Mouse (Mus musculus): Measurements from ENCODE around the gene Tenm4. TPM values are rescaled to one million over a fixed set of nuclear protein-coding genes. Genes with fewer than 3 reads are reported as not detected.
A peak's percentile ranks its signal among the peaks of the same experiment; 100 is the strongest.

The Tenm4 gene
- polyA plus RNA-seq, 1 experiment from 2014 or later, result 39.7 TPM

DNA sequence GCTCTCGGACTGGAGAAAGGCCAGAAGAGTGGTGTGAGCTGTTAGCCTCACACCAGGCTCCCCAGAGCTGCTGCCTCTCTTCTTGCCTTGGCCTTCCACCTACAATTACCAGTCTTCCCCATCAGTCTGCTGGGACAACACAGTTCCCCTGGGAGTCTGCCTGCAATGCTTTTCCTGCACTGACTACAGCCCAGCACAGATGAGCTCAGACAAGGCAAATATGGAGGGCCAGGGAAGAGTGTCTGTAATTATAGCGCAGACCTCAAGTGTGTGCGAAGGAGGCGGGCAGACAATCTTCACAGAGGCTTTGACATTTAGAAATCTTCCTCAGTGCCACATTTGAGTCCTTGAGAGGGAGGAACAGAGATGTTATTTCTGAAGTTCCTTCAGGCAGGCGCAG, 509.4 kb downstream of the Tenm4 start:
- no peaks in the 10 kb centered on the region for H3K36me3 ChIP-seq (ENCODE audit: insufficient read depth, low read length)
- H3K9me3 ChIP-seq (ENCODE audit: low read length), result no peaks in the 10 kb centered on the region
- no peak overlapping the region for H3K27ac ChIP-seq (ENCODE audit: low read length)
- 92% methylated on average over 5 of the region's 5 CpGs for WGBS
- H3K9ac ChIP-seq (replicated peaks; ENCODE audit: low read length), result no peak overlapping the region
- H3K27me3 ChIP-seq (ENCODE audit: insufficient read depth, low read length), result no peaks in the 10 kb centered on the region
- H3K4me3 ChIP-seq (ENCODE audit: low read length), result no peak overlapping the region
- no peak overlapping the region for H3K4me2 ChIP-seq (replicated peaks; ENCODE audit: low read depth, low read length)
- ATAC-seq (ENCODE audit: low FRiP score, low TSS enrichment), result no peak
- H3K4me1 ChIP-seq (ENCODE audit: insufficient read depth, low read length), result peaks cover 30% of the 10 kb centered on the region

GRCm38 (mm10) chr7:96681808-96682207, 510.8 kb downstream of the Tenm4 start:
- Histone ChIP-seq H3K9me3 (ENCODE audit: low read length) (no peaks in the 10 kb centered on the region), H3K27me3 (ENCODE audit: insufficient read depth, low read length) (no peaks in the 10 kb centered on the region), H3K9ac (replicated peaks; ENCODE audit: low read length) (no peak overlapping the region), H3K4me3 (ENCODE audit: low read length) (no peak overlapping the region), H3K27ac (ENCODE audit: low read length) (no peak overlapping the region), H3K36me3 (ENCODE audit: insufficient read depth, low read length) (no peaks in the 10 kb centered on the region), H3K4me2 (replicated peaks; ENCODE audit: low read depth, low read length) (no peak overlapping the region), H3K4me1 (ENCODE audit: insufficient read depth, low read length) (peaks cover 26% of the 10 kb centered on the region)
- 85% methylated on average over 4 of the region's 4 CpGs for WGBS
- no peak for ATAC-seq (ENCODE audit: low FRiP score, low TSS enrichment)

DNA sequence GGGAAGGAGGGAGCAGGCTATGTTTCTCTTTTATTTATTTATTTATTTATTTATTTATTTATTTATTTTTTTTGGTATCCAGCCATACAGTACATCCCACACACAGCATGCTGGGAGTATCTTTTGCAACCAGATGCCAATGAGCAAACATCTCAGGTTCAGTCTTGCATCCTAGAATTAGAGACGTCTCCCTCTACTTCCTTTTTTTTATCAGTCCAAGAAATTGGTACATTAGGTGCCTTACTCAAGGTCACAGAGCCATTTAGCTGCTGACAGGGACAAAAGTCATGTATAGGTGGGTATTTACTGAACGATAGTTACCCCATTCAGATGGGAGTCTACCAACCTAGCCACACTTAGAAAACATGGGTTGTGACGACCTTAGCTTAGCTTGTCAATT, 517.1 kb downstream of the Tenm4 start:
- Histone ChIP-seq H3K27ac (ENCODE audit: low read length) (no peak overlapping the region), H3K4me1 (ENCODE audit: insufficient read depth, low read length) (0 out of 2 replicates have a peak, but pooled peaks cover 4% of the 10 kb centered on the region), H3K36me3 (ENCODE audit: insufficient read depth, low read length) (no peaks in the 10 kb centered on the region), H3K9ac (replicated peaks; ENCODE audit: low read length) (no peak overlapping the region), H3K4me2 (replicated peaks; ENCODE audit: low read depth, low read length) (no peak overlapping the region), H3K27me3 (ENCODE audit: insufficient read depth, low read length) (no peaks in the 10 kb centered on the region), H3K9me3 (ENCODE audit: low read length) (no peaks in the 10 kb centered on the region), H3K4me3 (ENCODE audit: low read length) (no peak overlapping the region)
- WGBS, result 86% methylated on average over 3 of the region's 3 CpGs
- ATAC-seq (ENCODE audit: low FRiP score, low TSS enrichment), result no peak

DNA sequence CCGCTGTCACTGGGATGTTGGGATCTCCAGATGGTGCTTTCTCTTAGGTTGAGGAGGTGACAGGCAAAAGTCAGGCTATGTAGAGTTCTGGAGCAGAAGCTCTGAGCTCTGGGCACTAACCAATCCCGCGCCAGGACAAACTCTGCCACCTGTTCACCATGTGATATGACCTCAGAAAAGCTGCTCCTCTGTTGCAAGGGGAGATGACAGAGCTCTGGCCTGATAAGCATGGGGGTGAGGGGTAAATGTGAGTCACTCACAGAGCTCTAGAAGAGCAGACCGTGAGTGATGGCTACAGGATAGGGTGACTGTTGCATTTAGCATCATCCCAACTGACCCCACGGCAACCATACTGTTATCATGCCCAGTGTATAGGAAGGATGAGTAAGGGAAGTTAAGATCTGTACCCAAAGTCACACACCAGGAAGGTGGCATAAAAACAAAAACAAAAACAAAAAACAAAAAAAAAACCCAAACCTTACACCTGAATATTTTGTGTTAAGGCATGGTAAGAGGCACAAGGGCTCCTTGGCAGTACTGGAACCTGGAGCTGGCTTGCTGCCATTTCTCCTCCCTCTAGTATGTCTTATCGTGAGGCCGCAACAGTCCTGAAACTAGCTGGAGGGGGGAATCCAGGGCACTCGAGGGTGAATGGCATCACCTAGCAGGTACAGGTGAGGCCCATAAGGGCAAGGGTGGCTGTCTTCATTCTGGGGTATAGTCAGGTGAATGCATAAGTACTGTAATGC, 530.2 kb downstream of the Tenm4 start:
- H3K4me2 ChIP-seq (replicated peaks; ENCODE audit: low read depth, low read length), result no peak overlapping the region
- H3K36me3 ChIP-seq (ENCODE audit: insufficient read depth, low read length), result peaks cover 3% of the 10 kb centered on the region; the same call in 1 of the 2 replicates
- H3K4me1 ChIP-seq (ENCODE audit: insufficient read depth, low read length), result no peaks in the 10 kb centered on the region
- H3K9me3 ChIP-seq (ENCODE audit: low read length), result no peaks in the 10 kb centered on the region
- H3K27me3 ChIP-seq (ENCODE audit: insufficient read depth, low read length), result no peaks in the 10 kb centered on the region
- no peak overlapping the region for H3K27ac ChIP-seq (ENCODE audit: low read length)
- no peak overlapping the region for H3K4me3 ChIP-seq (ENCODE audit: low read length)
- ATAC-seq (ENCODE audit: low FRiP score, low TSS enrichment), result no peak
- 82% methylated on average over 8 of the region's 8 CpGs for WGBS
- H3K9ac ChIP-seq (replicated peaks; ENCODE audit: low read length), result no peak overlapping the region

DNA sequence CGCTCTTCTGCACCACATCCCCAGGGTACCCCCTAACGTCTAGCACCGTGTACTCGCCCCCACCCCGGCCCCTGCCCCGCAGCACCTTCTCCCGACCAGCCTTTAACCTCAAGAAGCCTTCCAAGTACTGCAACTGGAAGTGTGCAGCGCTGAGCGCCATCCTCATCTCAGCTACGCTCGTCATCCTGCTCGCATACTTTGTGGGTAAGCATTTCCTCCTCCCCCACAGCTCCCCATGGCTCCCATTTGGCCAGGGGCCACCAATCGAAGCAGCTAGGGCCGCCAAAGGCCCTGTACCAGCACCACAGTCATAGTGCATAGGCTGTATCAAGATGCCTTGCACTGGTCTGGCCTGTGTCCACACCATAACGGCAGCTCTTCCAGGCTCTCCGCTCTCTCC, 532.9 kb downstream of the Tenm4 start:
- no peaks in the 10 kb centered on the region for H3K9me3 ChIP-seq (ENCODE audit: low read length)
- no peak overlapping the region for H3K4me3 ChIP-seq (ENCODE audit: low read length)
- H3K4me2 ChIP-seq (replicated peaks; ENCODE audit: low read depth, low read length), result no peak overlapping the region
- H3K36me3 ChIP-seq (ENCODE audit: insufficient read depth, low read length), result peaks cover 6% of the 10 kb centered on the region; the same call in 1 of the 2 replicates
- H3K27ac ChIP-seq (ENCODE audit: low read length), result no peak overlapping the region
- 71% methylated on average over 16 of the region's 16 CpGs for WGBS
- H3K27me3 ChIP-seq (ENCODE audit: insufficient read depth, low read length), result no peaks in the 10 kb centered on the region
- ATAC-seq (ENCODE audit: low FRiP score, low TSS enrichment), result 0 out of 2 replicates have a peak, but pooled peaks have one; percentile 47
- no peak overlapping the region for H3K9ac ChIP-seq (replicated peaks; ENCODE audit: low read length)
- no peaks in the 10 kb centered on the region for H3K4me1 ChIP-seq (ENCODE audit: insufficient read depth, low read length)

DNA sequence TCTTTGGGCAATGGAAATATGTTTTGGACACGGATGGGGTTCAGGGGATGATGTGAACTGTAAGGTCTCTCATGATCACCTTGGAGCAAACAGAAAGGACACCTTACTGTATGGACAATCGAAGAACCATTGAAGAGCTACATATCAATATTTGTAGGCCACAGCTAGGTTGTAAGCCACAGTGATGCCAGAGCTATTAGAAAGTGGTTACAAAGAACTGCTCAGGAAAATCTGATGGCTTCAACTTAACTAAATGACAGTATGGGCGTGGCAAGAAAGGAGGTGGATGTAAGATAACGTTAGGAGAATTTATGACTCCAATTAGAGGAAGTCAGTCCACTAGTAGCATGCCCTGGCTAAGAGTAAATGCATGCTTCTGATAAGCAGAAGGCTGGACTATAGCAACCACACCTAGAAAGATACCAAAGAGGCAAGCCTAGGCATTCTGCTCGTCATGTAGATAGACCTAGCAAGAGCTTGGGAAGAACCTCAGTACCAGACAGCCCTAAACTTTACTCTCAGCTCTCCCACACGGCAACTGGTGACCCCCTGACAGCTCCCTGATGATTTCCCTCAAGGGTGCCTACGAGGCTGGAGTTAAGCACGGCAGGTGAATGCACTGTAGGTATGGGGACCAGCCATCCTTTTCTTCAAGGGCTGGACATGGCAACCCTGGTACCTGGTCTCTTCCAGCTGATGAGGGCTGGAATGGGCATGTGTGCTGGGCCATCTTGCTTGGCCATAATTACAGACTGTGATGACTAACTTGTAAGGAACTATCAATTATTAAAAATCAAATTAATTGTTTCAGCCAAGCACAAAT, 534.5 kb downstream of the Tenm4 start:
- Histone ChIP-seq H3K36me3 (ENCODE audit: insufficient read depth, low read length) (peaks cover 6% of the 10 kb centered on the region; the same call in 1 of the 2 replicates), H3K4me3 (ENCODE audit: low read length) (no peak overlapping the region), H3K4me1 (ENCODE audit: insufficient read depth, low read length) (no peaks in the 10 kb centered on the region), H3K27me3 (ENCODE audit: insufficient read depth, low read length) (no peaks in the 10 kb centered on the region), H3K4me2 (replicated peaks; ENCODE audit: low read depth, low read length) (no peak overlapping the region), H3K9ac (replicated peaks; ENCODE audit: low read length) (no peak overlapping the region), H3K27ac (ENCODE audit: low read length) (no peak overlapping the region), H3K9me3 (ENCODE audit: low read length) (no peaks in the 10 kb centered on the region)
- 79% methylated on average over 8 of the region's 8 CpGs for WGBS
- no peak for ATAC-seq (ENCODE audit: low FRiP score, low TSS enrichment)

DNA sequence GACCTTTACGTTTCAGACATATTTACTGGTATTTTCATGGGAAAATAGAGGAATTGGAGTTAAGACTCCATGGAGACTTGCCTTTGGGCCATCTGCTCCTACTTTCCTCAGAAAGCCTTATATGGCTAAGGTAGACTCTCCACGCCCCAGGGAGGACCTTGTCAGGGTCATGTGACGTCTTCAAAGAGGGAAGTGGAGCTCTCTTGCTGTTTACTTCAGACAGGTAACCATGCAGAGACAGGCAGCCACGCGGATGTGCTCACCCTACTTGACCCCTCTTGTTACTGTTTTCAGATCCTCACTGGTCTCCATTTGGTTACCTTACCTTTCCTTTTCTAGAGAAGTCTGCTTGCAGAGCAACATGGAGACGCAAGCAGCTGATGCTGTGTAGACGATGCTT, 535.5 kb downstream of the Tenm4 start:
- Histone ChIP-seq H3K4me1 (ENCODE audit: insufficient read depth, low read length) (no peaks in the 10 kb centered on the region), H3K36me3 (ENCODE audit: insufficient read depth, low read length) (peaks cover 6% of the 10 kb centered on the region; the same call in 1 of the 2 replicates), H3K27me3 (ENCODE audit: insufficient read depth, low read length) (no peaks in the 10 kb centered on the region), H3K27ac (ENCODE audit: low read length) (no peak overlapping the region), H3K4me2 (replicated peaks; ENCODE audit: low read depth, low read length) (no peak overlapping the region), H3K9me3 (ENCODE audit: low read length) (no peaks in the 10 kb centered on the region), H3K4me3 (ENCODE audit: low read length) (no peak overlapping the region), H3K9ac (replicated peaks; ENCODE audit: low read length) (no peak overlapping the region)
- 91% methylated on average over 7 of the region's 7 CpGs for WGBS
- no peak for ATAC-seq (ENCODE audit: low FRiP score, low TSS enrichment)

GRCm38 (mm10) chr7:96707112-96707511, 536.1 kb downstream of the Tenm4 start:
- 91% methylated on average over 2 of the region's 2 CpGs for WGBS
- Histone ChIP-seq H3K4me2 (replicated peaks; ENCODE audit: low read depth, low read length) (no peak overlapping the region), H3K27ac (ENCODE audit: low read length) (no peak overlapping the region), H3K4me3 (ENCODE audit: low read length) (no peak overlapping the region), H3K9ac (replicated peaks; ENCODE audit: low read length) (no peak overlapping the region), H3K4me1 (ENCODE audit: insufficient read depth, low read length) (no peaks in the 10 kb centered on the region), H3K9me3 (ENCODE audit: low read length) (no peaks in the 10 kb centered on the region), H3K36me3 (ENCODE audit: insufficient read depth, low read length) (peaks cover 6% of the 10 kb centered on the region; the same call in 1 of the 2 replicates), H3K27me3 (ENCODE audit: insufficient read depth, low read length) (no peaks in the 10 kb centered on the region)
- ATAC-seq (ENCODE audit: low FRiP score, low TSS enrichment), result no peak

DNA sequence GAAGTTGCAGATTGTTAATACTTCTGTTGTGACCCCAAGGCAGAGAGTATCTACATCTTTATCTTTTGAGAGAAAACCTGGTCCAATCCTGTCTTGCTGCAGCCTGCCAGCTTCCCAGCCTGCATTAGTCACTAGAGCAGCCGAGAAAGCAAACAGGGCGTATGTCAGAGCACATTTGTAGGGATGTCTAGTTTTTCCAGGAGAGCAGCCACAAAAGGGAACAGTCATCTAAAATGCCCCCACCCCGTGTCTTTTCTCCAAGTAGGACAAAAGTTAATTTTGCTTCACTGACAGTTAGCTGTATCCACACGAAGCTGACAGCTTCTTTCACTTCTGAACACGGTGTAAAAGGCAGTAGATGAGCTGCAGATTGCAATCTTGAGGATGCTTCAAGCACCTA, 537.0 kb downstream of the Tenm4 start:
- Histone ChIP-seq H3K36me3 (ENCODE audit: insufficient read depth, low read length) (peaks cover 6% of the 10 kb centered on the region; the same call in 1 of the 2 replicates), H3K4me3 (ENCODE audit: low read length) (no peak overlapping the region), H3K9ac (replicated peaks; ENCODE audit: low read length) (no peak overlapping the region), H3K9me3 (ENCODE audit: low read length) (no peaks in the 10 kb centered on the region), H3K4me2 (replicated peaks; ENCODE audit: low read depth, low read length) (no peak overlapping the region), H3K4me1 (ENCODE audit: insufficient read depth, low read length) (no peaks in the 10 kb centered on the region), H3K27me3 (ENCODE audit: insufficient read depth, low read length) (no peaks in the 10 kb centered on the region), H3K27ac (ENCODE audit: low read length) (no peak overlapping the region)
- WGBS, result 81% methylated on average over 5 of the region's 5 CpGs
- ATAC-seq (ENCODE audit: low FRiP score, low TSS enrichment), result no peak

GRCm38 (mm10) chr7:96708561-96708960, 537.5 kb downstream of the Tenm4 start:
- Histone ChIP-seq H3K4me1 (ENCODE audit: insufficient read depth, low read length) (no peaks in the 10 kb centered on the region), H3K9ac (replicated peaks; ENCODE audit: low read length) (no peak overlapping the region), H3K27ac (ENCODE audit: low read length) (no peak overlapping the region), H3K4me3 (ENCODE audit: low read length) (no peak overlapping the region), H3K27me3 (ENCODE audit: insufficient read depth, low read length) (no peaks in the 10 kb centered on the region), H3K4me2 (replicated peaks; ENCODE audit: low read depth, low read length) (no peak overlapping the region), H3K9me3 (ENCODE audit: low read length) (no peaks in the 10 kb centered on the region), H3K36me3 (ENCODE audit: insufficient read depth, low read length) (peaks cover 6% of the 10 kb centered on the region; the same call in 1 of the 2 replicates)
- no peak for ATAC-seq (ENCODE audit: low FRiP score, low TSS enrichment)
- 89% methylated on average over 5 of the region's 5 CpGs for WGBS

Measured in kidney, embryonic 16.5 days (tissue).